Mouse (Mus musculus) heart, embryonic 13.5 days (tissue): ENCODE results near the gene Smg9. TPM values are rescaled to one million over a fixed set of nuclear protein-coding genes. Genes with fewer than 3 reads are reported as not detected.

ENCODE experiments used
- ATAC-seq: fragments of 200-750 bp; cut with Nextera tagmentation; 2 replicates; pipeline ENCODE4 v1.8.0; 2017; ENCODE audit warnings: moderate TSS enrichment; ENCODE audit not compliant: insufficient number of reproducible peaks, low FRiP score, low TSS enrichment; ENCODE audit errors: extremely low read depth
- H3K27ac ChIP-seq: fragments of 300-500 bp; sonication (generic); replicated peaks from 2 replicates; pipeline ENCODE4 v1.5.1; 2015; ENCODE audit warnings: moderate library complexity, mild to moderate bottlenecking, inconsistent platforms
- H3K27me3 ChIP-seq: fragments of 300-500 bp; sonication (generic); replicated peaks from 2 replicates; pipeline ENCODE4 v1.6.1; 2015; ENCODE audit warnings: mild to moderate bottlenecking, inconsistent platforms
- H3K36me3 ChIP-seq: fragments of 300-500 bp; sonication (generic); 2 replicates; pipeline ENCODE4 v1.6.1; 2015; ENCODE audit warnings: mild to moderate bottlenecking, inconsistent platforms
- H3K4me1 ChIP-seq: fragments of 300-500 bp; sonication (generic); 2 replicates; pipeline ENCODE4 v1.6.1; 2015; ENCODE audit warnings: inconsistent platforms
- H3K4me2 ChIP-seq: fragments of 300-500 bp; sonication (generic); 2 replicates; pipeline ENCODE4 v1.6.1; 2015; ENCODE audit warnings: inconsistent platforms, mild to moderate bottlenecking, moderate library complexity
- H3K4me3 ChIP-seq: fragments of 300-500 bp; sonication (generic); 2 replicates; pipeline ENCODE4 v1.5.1; 2015; ENCODE audit warnings: moderate library complexity, mild to moderate bottlenecking, inconsistent platforms
- H3K9ac ChIP-seq: fragments of 300-500 bp; sonication (generic); 2 replicates; pipeline ENCODE4 v1.6.1; 2015; ENCODE audit warnings: inconsistent platforms, mild to moderate bottlenecking, moderate library complexity
- H3K9me3 ChIP-seq: fragments of 300-500 bp; sonication (generic); 2 replicates; pipeline ENCODE4 v1.6.1; 2016; ENCODE audit warnings: inconsistent platforms
- WGBS: fragments of 180-500 bp; shearing (Covaris S2); methylation state at CpG from one replicate; pipeline ENCODE4 v1.1.7; 2015; ENCODE audit warnings: mixed read lengths; 5-methylcytosine and 5-hydroxymethylcytosine counted together
- polyA plus RNA-seq: library from polyadenylated mRNA; unstranded; fragments of >200 nt; fragmentation: Nextera tagmentation; extraction: Ambion mirVana; gene quantifications from 2 replicates; pipeline ENCODE4 v1.2.1, GENCODE M21; 2015

The Smg9 gene
- polyA plus RNA-seq, 1 experiment from 2014 or later = 19.3 TPM

- 45% methylated on average over 16 of the region's 16 CpGs for WGBS
- H3K27me3 ChIP-seq = peaks cover 32% of the 10 kb centered on the region
- H3K4me1 ChIP-seq = peaks cover 15% of the 10 kb centered on the region
- 0 out of 2 replicates have a peak overlapping the region, but pooled peaks have one; percentile 5 for H3K9ac ChIP-seq
- no peak for ATAC-seq
- no peak overlapping the region for H3K4me2 ChIP-seq
- no peaks in the 10 kb centered on the region for H3K36me3 ChIP-seq
- H3K27ac ChIP-seq = peak overlapping the region; percentile 9
- no peak overlapping the region for H3K4me3 ChIP-seq
- no peaks in the 10 kb centered on the region for H3K9me3 ChIP-seq
Observed at GRCm38 (mm10) chr7:24429413-24430112, 30.1 kb downstream of the Smg9 start.

- Histone ChIP-seq H3K4me1 (peaks cover 6% of the 10 kb centered on the region), H3K27me3 (peaks cover 32% of the 10 kb centered on the region), H3K27ac (no peak overlapping the region), H3K4me3 (no peak overlapping the region), H3K4me2 (no peak overlapping the region), H3K9ac (no peak overlapping the region), H3K9me3 (no peaks in the 10 kb centered on the region), H3K36me3 (no peaks in the 10 kb centered on the region)
- no peak for ATAC-seq
- 86% methylated on average over 15 of the region's 15 CpGs for WGBS
Observed at GRCm38 (mm10) chr7:24430551-24431345, 31.3 kb downstream of the Smg9 start.

DNA sequence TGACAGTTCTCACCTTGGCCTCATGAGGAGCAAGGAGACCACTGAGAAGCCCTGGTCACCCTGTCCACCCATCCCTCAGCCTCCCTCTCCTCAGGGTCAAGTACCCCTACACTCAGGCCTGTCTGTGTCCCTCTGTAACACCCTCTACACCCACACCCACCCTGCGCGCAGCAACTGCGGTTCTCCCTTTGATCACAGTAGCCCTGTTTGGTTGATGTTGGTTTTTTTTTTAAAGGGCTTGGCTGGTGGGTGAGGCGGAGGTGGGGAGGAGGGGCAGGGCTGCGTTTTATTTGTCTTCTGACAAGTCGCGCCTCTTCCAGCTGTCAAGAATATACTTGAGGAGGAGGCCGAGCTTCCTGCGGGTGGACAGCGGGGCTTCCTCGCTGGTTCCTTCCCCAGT is 32.3 kb downstream of the Smg9 start:
- no peaks in the 10 kb centered on the region for H3K36me3 ChIP-seq
- no peak overlapping the region for H3K4me3 ChIP-seq
- H3K4me2 ChIP-seq = peak overlapping the region; percentile 36; the same call in 1 of the 2 replicates
- ATAC-seq = no peak
- no peaks in the 10 kb centered on the region for H3K9me3 ChIP-seq
- H3K27me3 ChIP-seq = peaks cover 32% of the 10 kb centered on the region
- peaks cover 6% of the 10 kb centered on the region for H3K4me1 ChIP-seq
- WGBS = 32% methylated on average over 11 of the region's 11 CpGs
- H3K27ac ChIP-seq = no peak overlapping the region
- no peak overlapping the region for H3K9ac ChIP-seq

GRCm38 (mm10) chr7:24435305-24435704 is 35.9 kb downstream of the Smg9 start:
- Histone ChIP-seq H3K27ac (no peak overlapping the region), H3K27me3 (peaks cover 32% of the 10 kb centered on the region), H3K9me3 (no peaks in the 10 kb centered on the region), H3K4me1 (peaks cover 12% of the 10 kb centered on the region), H3K9ac (no peak overlapping the region), H3K4me3 (no peak overlapping the region), H3K36me3 (no peaks in the 10 kb centered on the region), H3K4me2 (no peak overlapping the region)
- ATAC-seq = no peak
- 69% methylated on average over 5 of the region's 5 CpGs for WGBS

- peak overlapping the region; percentile 28; the same call in 1 of the 2 replicates for H3K4me2 ChIP-seq
- no peaks in the 10 kb centered on the region for H3K36me3 ChIP-seq
- peaks cover 12% of the 10 kb centered on the region for H3K4me1 ChIP-seq
- no peaks in the 10 kb centered on the region for H3K9me3 ChIP-seq
- peaks cover 13% of the 10 kb centered on the region for H3K27me3 ChIP-seq
- WGBS = 36% methylated on average over 10 of the region's 10 CpGs
- ATAC-seq = no peak
- peak overlapping the region; percentile 33; the same call in 1 of the 2 replicates for H3K9ac ChIP-seq
- H3K27ac ChIP-seq = peak overlapping the region; percentile 48; the same call in 1 of the 2 replicates
- no peak overlapping the region for H3K4me3 ChIP-seq
Observed at GRCm38 (mm10) chr7:24437981-24438380, 38.6 kb downstream of the Smg9 start.

DNA sequence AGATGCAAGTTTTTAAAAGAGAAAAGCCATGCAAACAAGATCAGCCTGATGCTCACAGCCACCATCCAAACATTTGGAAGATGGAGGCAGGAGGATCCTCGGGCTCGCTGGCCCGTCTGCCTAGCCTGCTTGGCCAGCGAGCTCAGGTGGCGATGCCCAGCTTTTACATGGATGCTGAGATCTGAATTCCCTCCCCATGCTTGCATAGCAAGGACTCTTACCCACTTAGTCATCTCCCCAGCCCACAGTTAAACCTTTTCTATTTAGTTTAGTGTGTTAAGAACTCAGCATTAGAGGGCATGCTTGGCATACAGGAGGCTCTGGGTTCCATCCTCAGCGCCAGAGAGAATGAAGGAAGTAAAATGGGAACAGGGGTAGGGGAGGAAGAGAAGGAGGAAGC is 39.8 kb downstream of the Smg9 start:
- peaks cover 12% of the 10 kb centered on the region for H3K4me1 ChIP-seq
- H3K27ac ChIP-seq = no peak overlapping the region
- H3K36me3 ChIP-seq = no peaks in the 10 kb centered on the region
- H3K4me2 ChIP-seq = no peak overlapping the region
- 81% methylated on average over 6 of the region's 6 CpGs for WGBS
- H3K9ac ChIP-seq = no peak overlapping the region
- no peak for ATAC-seq
- peaks cover under 1% of the 10 kb centered on the region for H3K27me3 ChIP-seq
- H3K9me3 ChIP-seq = no peaks in the 10 kb centered on the region
- no peak overlapping the region for H3K4me3 ChIP-seq

DNA sequence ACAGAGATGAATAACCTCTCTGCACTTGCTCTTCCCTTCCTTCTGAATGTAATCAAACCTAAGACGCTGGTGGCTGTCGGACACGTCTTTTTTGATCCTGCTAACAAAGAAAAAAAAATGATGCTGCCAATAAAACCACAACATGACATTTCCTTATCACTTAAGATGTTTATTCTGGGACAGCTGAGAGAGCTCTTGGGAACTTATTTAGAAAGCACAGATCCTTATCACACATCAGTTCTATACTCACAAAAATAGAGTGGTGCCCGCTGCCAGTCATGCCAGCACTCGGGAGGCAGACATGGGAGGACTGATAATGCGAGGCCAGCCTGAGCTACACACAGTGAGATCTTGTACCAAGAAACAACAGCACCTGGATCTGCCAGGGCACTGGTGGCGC is 40.5 kb downstream of the Smg9 start:
- no peaks in the 10 kb centered on the region for H3K27me3 ChIP-seq
- H3K27ac ChIP-seq = no peak overlapping the region
- no peak overlapping the region for H3K4me3 ChIP-seq
- 59% methylated on average over 7 of the region's 7 CpGs for WGBS
- H3K9ac ChIP-seq = no peak overlapping the region
- H3K4me1 ChIP-seq = peaks cover 12% of the 10 kb centered on the region
- H3K4me2 ChIP-seq = no peak overlapping the region
- H3K36me3 ChIP-seq = no peaks in the 10 kb centered on the region
- H3K9me3 ChIP-seq = no peaks in the 10 kb centered on the region
- no peak for ATAC-seq

GRCm38 (mm10) chr7:24441785-24442184 is 42.4 kb downstream of the Smg9 start:
- Histone ChIP-seq H3K9ac (no peak overlapping the region), H3K4me3 (no peak overlapping the region), H3K4me1 (peaks cover 12% of the 10 kb centered on the region), H3K36me3 (no peaks in the 10 kb centered on the region), H3K9me3 (no peaks in the 10 kb centered on the region), H3K27me3 (no peaks in the 10 kb centered on the region), H3K4me2 (no peak overlapping the region), H3K27ac (no peak overlapping the region)
- 25% methylated on average over 1 of the region's 1 CpGs for WGBS
- no peak for ATAC-seq

GRCm38 (mm10) chr7:24442313-24442712 is 42.9 kb downstream of the Smg9 start:
- Histone ChIP-seq H3K4me2 (no peak overlapping the region), H3K4me3 (no peak overlapping the region), H3K27ac (no peak overlapping the region), H3K9me3 (no peaks in the 10 kb centered on the region), H3K4me1 (peaks cover 10% of the 10 kb centered on the region), H3K27me3 (no peaks in the 10 kb centered on the region), H3K9ac (no peak overlapping the region), H3K36me3 (no peaks in the 10 kb centered on the region)
- no peak for ATAC-seq
- WGBS = 50% methylated on average over 8 of the region's 8 CpGs

DNA sequence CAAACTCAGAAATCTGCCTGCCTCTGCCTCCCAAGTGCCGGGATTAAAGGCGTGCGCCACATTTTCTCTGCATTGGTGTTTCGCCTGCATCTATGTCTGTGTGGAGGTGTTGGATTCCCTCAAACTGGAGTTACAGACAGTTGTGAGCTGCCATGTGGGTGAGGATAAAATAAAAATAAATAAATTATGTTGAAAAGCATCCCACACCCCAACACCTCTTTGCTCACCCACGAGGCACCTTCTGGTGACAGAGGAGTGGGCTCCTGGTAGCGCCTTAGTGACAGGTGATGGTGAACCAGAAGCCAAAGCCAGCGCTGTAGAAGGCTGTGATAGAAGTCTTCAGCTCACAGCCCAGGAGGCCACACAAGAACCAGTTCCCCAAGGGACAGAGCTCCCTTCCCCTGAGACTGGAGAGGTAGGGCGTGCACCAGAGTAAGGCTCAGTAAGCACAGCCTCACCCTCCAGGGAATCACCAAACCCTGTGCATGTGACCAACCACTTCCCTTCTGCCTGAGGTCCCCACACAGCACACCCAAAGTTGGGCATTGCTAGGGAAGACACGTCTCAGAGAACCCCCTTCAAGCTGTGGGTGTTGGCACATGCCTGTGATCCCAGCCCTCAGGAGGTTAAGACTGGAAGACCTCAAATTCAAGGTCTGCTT is 46.0 kb downstream of the Smg9 start:
- Histone ChIP-seq H3K4me1 (no peaks in the 10 kb centered on the region), H3K4me2 (no peak overlapping the region), H3K27me3 (no peaks in the 10 kb centered on the region), H3K36me3 (no peaks in the 10 kb centered on the region), H3K4me3 (no peak overlapping the region), H3K27ac (no peak overlapping the region), H3K9ac (no peak overlapping the region), H3K9me3 (no peaks in the 10 kb centered on the region)
- ATAC-seq = no peak
- 81% methylated on average over 9 of the region's 9 CpGs for whole genome bisulfite sequencing

- Histone ChIP-seq H3K4me1 (no peaks in the 10 kb centered on the region), H3K4me2 (no peak overlapping the region), H3K9ac (no peak overlapping the region), H3K4me3 (no peak overlapping the region), H3K36me3 (no peaks in the 10 kb centered on the region), H3K27ac (no peak overlapping the region), H3K27me3 (no peaks in the 10 kb centered on the region), H3K9me3 (no peaks in the 10 kb centered on the region)
- WGBS = 72% methylated on average over 7 of the region's 7 CpGs
- ATAC-seq = no peak
Observed at GRCm38 (mm10) chr7:24446697-24447340, 47.4 kb downstream of the Smg9 start.
